Mouse (Mus musculus) layer of hippocampus, adult 18-20 months (tissue): ENCODE measurements around the gene Tshz2. TPM values are rescaled to one million over a fixed set of nuclear protein-coding genes. Genes with fewer than 3 reads are reported as not detected.

ENCODE experiments used
- DNase-seq, 2 experiments: peaks; one replicate each; pipeline ENCODE4 v3.0.0; 2022; ENCODE audit warnings: low spot score in 2 of 2
- total RNA-seq, 2 experiments: library from RNA; stranded (reverse); gene quantifications; 2 replicates each; pipeline ENCODE4 v1.2.3; 2021

Gene Tshz2
- total RNA-seq, 2 experiments from 2014 or later = 29.3 to 44.3 TPM

GRCm38 (mm10) chr2:169630070-169630469 lies 2.7 kb upstream of the Tshz2 start:
- no peak for DNase-seq

GRCm38 (mm10) chr2:169633491-169634289 lies 877 bp downstream of the Tshz2 start:
- no peak for DNase-seq

GRCm38 (mm10) chr2:169634619-169635382 lies 2.0 kb downstream of the Tshz2 start:
- DNase-seq = no peak

GRCm38 (mm10) chr2:169635428-169635827 lies 2.6 kb downstream of the Tshz2 start:
- no peak for DNase-seq

DNA sequence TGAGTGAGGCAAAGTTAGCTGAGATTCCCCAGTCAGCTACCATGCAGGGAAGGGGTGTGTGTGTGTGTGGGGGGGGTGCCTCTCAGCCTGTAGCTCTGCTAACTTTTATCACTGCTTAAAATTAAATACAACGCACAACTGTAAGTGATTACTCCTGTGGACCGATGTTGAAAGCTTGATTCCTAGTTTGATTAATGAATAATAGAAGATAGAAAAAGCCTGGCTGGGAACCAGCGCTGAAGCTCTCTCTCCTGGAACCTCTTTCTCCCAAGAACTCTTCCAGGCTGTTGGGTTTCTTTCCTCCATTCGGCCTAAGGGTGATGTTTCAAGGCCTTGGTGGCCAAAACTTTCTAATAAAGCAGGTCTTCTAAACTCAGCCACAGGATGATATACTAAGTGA lies 3.6 kb downstream of the Tshz2 start:
- DNase-seq = no peak

- no peak for DNase-seq
These were observed 8.7 kb downstream of the Tshz2 start for GRCm38 (mm10) chr2:169641547-169641946.

DNA sequence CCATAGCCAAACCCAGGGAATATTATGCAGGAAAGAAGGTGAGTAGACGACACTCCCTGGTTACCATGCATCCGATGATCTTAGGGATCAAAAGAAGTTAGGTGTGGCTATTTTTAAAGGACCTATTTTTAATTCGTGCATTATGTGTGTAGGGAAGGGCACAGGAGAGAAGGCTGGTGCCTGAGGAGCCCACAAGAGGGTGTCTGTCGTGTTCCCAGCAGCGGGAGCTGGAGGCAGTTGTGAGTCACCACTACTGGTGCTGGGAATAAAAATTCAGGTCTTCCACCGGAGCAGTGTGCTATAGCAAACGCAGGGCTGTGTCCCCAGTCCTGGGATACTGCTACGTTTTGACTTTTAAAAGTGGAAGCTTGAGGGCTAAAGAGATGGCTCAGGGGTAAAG lies 9.6 kb downstream of the Tshz2 start:
- DNase-seq = no peak

GRCm38 (mm10) chr2:169647091-169647490 lies 14.3 kb downstream of the Tshz2 start:
- DNase-seq = no peak

DNA sequence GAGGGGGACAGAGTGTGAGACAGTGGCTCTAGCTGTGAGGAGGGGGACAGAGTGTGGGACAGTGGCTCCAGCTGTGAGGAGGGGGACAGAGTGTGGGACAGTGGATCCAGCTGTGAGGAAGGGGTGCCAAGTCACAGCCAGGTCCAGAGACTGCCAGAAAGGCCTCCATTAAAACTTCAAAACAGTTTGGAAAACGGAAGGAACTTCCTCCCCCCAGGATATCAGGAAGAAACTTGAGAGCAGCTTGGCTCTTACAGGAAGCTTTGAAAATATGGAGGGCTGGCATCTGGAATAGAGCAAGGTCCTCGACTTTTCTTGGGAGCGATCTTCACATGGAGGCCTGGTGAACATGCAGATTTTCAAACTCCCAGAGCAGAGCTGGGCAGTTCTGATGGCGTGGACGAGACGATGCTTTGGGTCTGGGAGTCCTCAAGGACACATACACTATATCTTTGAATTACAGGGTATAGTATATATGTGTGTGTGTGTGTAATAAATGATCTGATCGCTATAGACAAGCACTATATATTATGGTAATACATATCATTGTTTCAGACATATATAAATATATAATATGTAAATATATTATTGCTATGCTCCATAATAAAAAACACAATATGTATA lies 16.6 kb downstream of the Tshz2 start:
- no peak for DNase-seq

GRCm38 (mm10) chr2:169653282-169653681 lies 20.5 kb downstream of the Tshz2 start:
- DNase-seq = no peak

DNA sequence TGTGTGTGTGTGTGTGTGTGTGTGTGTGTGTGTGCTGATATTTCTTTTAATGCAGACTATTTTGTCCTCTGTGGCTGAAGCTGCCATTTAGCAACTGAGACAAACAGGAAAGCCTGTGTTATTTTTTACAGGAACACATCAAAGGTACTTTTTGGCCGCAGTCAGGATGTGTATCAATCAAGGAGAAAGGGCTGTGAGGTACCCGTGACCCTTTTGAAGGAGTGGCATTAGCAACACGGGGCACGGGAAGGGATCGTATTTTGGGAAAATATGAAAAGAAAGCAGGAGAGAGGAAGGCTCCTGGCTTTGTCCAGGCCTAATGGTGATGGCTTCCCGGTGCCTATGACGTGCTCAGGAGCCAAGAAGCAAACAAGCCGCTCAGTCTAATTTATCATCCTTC lies 31.0 kb downstream of the Tshz2 start:
- DNase-seq = no peak

- no peak for DNase-seq
These were observed 38.5 kb downstream of the Tshz2 start for GRCm38 (mm10) chr2:169671264-169671663.

- DNase-seq = no peak
These were observed 41.0 kb downstream of the Tshz2 start for GRCm38 (mm10) chr2:169673786-169674185.

DNA sequence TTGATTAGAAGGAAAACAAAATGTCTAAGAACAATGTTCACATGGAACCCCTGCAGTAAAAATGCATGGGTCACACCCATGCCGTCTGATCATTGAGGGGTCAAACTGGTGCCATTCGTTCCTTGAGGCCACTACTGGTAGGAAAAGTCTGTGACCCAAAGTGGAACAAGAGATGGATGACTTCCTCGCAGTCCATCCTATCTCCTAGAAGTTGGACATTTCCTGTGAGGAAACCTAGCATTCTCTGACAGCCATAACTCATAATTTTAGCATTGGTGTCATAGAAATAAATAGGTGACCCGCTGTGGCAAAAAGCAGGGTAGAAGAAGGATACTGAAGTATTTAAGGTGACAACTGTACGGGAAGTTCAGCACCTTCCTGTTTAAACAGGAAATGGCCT lies 41.4 kb downstream of the Tshz2 start:
- DNase-seq = no peak

- DNase-seq = no peak
These were observed 46.5 kb downstream of the Tshz2 start for GRCm38 (mm10) chr2:169679264-169679663.

DNA sequence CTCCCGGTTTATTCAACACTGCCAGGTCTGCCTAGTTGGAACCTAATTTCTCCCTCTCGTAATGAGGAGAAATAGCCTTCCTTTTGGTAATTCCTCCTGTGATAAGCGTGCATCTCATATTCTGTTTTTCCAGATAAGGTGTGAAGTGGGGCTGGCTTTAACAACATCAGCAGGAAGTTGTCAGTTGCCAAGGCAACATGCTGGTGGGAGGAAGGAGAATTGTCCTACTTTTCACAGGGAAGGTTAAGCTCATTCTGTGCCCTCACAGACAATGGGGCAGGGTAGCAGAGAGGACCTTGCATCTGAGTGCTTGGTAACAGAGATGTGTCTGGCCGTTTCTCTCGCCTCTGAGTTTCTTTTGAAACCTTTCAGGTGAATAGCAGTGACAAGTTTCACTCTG lies 47.1 kb downstream of the Tshz2 start:
- DNase-seq = no peak

GRCm38 (mm10) chr2:169685260-169685659 lies 52.4 kb downstream of the Tshz2 start:
- no peak for DNase-seq

DNA sequence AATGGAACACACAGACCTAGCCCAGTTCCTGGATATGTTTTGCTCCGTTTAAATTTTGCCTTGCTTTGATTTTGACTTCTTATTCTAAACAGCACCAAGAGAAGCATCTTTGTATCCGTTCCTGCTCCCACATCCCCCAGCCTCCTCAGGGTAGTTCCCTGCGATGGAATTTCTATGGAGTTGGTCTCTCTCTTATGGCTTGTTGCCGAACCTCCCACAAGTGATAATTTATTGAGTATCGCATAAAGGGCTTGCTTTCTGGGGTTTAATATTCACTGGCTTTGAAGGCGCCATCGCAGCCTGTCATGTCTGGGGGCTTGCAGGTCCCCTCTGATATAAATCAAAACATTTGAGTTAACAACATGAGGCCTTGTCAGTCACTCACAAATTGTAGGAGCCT lies 52.9 kb downstream of the Tshz2 start:
- DNase-seq = no peak

DNA sequence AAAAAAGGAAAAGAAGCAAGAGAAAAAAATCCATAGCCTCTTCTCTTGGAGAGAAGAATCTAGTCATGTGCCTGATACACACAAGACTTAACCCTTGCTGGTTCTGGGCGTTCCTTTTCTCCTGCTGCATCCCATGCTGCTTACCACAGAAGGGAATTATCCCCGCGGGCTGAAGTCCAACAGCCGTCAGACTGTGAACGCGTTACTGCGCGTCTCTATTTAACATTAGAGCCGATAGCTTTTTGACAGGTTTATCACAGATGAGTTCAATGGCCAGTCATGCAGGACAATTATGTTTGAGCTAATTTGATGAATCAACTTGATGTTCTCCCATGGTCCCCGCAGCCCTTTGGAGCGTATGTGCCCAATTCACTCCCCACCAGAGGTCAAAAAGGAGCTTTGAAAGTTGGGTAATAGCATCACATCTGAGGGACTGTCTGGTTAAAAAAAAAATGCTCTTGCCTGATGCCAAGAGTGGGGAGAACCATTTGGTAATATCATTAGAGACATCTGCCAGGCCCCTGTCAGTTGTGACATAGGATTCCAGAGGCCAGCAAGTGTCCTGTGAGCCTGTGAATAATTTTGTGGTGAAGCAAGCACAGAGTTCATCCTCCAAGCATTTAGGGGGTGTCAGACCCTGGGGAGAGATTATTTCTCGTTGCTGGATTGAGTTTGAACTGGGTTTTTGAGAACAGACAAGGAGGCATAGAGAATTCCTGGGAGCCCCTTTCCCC lies 54.1 kb downstream of the Tshz2 start:
- DNase-seq = no peak

DNA sequence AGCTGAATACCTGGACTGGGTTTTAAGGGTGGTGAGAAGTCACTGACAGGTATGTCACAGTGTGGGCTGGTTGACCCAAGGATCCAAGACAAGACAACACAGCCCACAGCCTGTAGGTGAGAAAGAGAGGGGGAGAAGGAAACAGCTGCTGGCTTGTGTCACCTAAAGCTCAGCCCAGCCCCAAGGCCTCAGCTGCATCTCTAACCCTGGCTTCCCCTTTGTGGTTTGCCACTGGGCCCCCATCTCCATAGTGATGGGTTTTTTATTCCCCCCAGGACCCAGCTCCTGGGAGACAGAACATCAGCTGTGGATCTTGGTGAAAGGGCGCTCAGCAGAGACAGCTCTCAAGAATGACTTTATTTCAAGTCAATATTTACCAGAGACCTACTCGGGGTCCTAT lies 57.2 kb downstream of the Tshz2 start:
- DNase-seq = no peak

DNA sequence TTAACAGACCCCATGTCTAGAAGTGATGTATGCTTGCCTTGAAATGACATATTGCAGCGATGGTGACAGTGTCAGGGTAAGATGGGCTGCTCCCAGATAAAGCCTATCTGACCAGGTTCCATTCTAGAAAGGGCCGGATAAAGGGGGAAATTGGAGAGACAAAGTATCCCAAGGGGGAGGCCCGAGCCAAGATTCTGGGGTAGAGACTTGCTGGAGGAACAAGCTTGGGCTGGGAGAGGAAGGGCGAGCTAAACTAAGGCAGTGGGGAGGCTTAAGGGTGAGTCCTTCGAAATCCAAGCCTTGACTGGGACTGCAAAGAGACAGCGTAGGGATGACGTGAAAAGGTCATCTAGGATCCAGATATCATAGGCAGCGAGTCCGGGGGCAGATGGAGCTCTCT lies 61.7 kb downstream of the Tshz2 start:
- DNase-seq = no peak

DNA sequence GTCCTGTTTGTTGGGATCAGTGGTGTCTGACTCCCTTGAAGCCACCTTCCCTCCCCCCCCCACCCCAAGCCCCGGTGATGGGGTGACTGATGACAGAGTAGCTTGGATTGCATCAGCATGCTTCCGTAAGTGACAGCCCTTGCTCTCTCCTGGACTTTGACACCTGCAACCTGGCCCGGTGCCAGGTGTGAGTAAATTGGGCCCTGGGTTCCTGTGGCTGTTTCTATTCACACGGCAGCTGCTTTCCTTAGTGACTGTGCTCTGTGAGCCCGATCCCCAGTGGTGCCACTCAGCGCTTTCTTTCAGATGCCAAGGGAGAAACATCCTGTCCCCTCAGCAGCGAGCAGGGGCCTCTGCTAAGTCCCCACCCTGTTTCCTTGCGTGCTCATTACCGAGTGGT lies 62.2 kb downstream of the Tshz2 start:
- no peak for DNase-seq
